In the genomic region with DNA sequence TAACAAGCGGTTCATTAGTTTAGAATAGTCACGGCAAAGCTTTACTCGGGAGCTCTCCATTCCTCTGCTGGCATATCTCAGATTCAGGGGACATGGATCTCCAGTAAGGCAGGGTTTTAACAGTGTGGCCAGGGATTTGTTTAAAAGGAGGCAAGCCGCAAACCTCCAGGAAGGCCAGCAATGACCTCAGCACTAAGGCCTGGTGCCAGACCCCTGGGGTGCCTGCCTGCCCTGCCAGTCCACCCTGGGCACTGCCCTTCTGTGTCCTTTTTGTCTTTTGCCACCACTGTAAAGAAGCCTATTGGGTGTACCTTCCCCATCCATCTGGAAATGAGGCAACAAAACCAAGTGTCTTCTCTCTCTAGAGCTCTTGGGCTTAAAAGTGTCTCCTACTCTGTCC, we compare ENCODE assay signal across 12 mouse cellular contexts. TPM values are rescaled to one million over a fixed set of nuclear protein-coding genes. Genes with fewer than 3 reads are reported as not detected.
DNase-seq lines count a peak whose midpoint lies in the region; ATAC-seq and TF ChIP-seq lines count a peak whose summit lies in the region.
"Had no signal": no experiment of that assay in that cellular context is flagged by ENCODE, and none has a peak within 500 bp of the region (broad histone marks: within the 10 kb centered on the region; RNA-seq: fewer than 3 reads in every experiment).

No protein-coding gene starts in this region.

- in situ Hi-C loops in Patski (cut with MboI; ENCODE audit: low pct_unique_long_range_greater_than_20kb) = no loop called here

- no peak for TF ChIP-seq CTCF in Patski (IDR thresholded peaks at IDR 0.05)

- peak; percentile 20 for DNase-seq in gastrocnemius, postnatal 25 days
- DNase-seq in gastrocnemius, postnatal 36 days = no peak
- DNase-seq in Patski (ENCODE audit: low read depth, low spot score) = peak; percentile 53
- peak; percentile 99 for DNase-seq in cerebellum, postnatal 25 days
- no peak for DNase-seq in lung, adult 18-20 months
- DNase-seq: kidney, adult 2 months; right cerebral cortex, postnatal 14 days; thymus, postnatal 25 days had no signal

- H3K27me3 ChIP-seq in Patski = no peaks in the 10 kb centered on the region
- H3K27me3 ChIP-seq: liver, embryonic 12.5 days had no signal

- POLR2A ChIA-PET in Patski (lab: Charles Lee) = interaction anchor here (0.7 kb wide), 1 partner anchor 31 kb away, joined by 3 read pairs; no protein-coding TSS in a partner anchor

- CTCF ChIA-PET in Patski (lab: Charles Lee) = interaction anchor here (1.0 to 1.4 kb wide), 3 partner anchors 12 to 133 kb away, joined by 3 to 4 read pairs (median 4); no protein-coding TSS in a partner anchor

- peak; percentile 52 for ATAC-seq in Patski
- peak; percentile 84 for ATAC-seq in cerebellum, adult (ENCODE audit: insufficient number of reproducible peaks, low FRiP score, low TSS enrichment)
- ATAC-seq in megakaryocyte progenitor cell, adult 5-6 weeks (replicated peaks; ENCODE audit: poor library complexity) = no peak
- ATAC-seq: liver, embryonic 12.5 days; lung, postnatal 0 days had no signal

- intact Hi-C loops in gastrocnemius, postnatal 36 days (cut with DNase I) = no loop called here

RNA-seq across cellular contexts. Expression of gene Rheb, which starts 31.7 kb away (rescaled TPM):
- 10 to 100 TPM; 53.8 to 60.9 TPM for total RNA-seq in gastrocnemius, postnatal 25 days (2021)
- 10 to 100 TPM; 55.9 to 62.0 TPM for total RNA-seq in gastrocnemius, postnatal 36 days (2021)
- 168 TPM for polyA plus RNA-seq in Patski (2021)
- total RNA-seq in megakaryocyte progenitor cell, adult 5-6 weeks (2015) = 102 and 112 TPM in 2 replicates
- 45.9 and 46.0 TPM in 2 replicates for total RNA-seq in megakaryocyte progenitor cell, adult 5-6 weeks (2017)

Comparison
In these comparisons a context has a peak if more than half of its experiments do, and no peak if none do; other contexts are left out.
1. DNase-seq: peak in gastrocnemius, postnatal 25 days (single experiment), Patski (single experiment) and cerebellum, postnatal 25 days (2 of 2); none in gastrocnemius, postnatal 36 days (0 of 2) and lung, adult 18-20 months (0 of 2).